Mouse (Mus musculus) frontal cortex, postnatal 25 days (tissue): ENCODE results near the gene Nhej1.

Experiments used
- DNase-seq, 2 experiments: peaks; one replicate each; pipeline ENCODE4 v3.0.0; 2022; ENCODE audit warnings: low spot score in 2 of 2

Nhej1 gene

DNA sequence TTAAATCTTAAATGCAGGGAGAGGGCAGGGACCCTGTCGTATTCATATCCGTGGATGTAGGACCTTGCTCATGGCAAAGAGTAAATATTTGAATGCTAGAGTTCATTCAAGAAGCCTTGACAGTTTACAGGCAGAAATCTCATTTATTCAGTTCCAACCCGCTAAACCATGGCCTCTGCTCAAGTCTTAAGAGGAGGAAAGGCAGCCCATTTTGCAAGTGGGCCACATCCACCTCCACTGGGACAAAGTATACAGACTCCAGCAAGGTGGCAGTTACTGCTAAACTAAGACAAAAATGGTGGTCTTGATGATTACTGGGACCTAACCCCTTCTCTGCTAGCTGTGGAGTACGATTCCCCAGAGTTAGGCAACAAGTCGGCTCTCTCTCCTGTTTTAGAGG is 418 bp upstream of the Nhej1 start:
- no peak for DNase-seq

DNA sequence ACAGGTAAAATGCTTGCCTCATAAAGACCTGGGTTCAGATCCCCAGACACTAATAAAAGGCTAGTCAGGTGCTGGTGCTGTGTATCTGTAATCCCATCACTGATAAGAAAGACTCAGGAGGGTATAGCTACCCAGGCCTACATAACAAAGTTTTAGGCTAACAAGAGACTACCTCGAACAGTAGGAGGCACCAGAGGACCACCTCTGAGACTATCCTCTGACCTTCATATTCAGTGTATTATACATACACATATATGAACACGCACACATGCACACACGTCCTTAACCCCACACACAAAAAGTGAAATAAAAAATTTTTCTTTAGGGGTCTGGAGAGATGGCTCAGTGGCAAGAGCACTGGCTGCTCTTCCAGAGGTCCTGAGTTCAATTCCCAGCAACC is 2.8 kb downstream of the Nhej1 start:
- no peak for DNase-seq

DNA sequence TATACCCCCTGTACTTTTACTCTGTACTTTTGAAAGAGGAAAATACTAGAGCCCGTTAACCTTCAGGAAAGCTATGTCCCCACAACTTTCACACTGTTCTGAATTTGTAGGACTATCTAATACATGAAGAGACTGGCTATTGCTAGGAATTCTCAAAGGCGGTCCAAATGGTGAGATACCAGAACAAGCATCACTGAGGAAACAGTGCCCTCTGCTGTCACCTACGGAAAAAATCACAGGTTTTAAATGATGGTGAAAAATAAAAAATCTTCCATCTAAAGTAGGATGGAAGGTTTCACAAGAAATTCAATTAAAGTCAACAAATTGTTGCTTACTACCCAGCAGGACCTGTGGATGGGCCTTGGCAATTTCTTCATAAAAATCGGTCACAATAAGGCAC is 72.9 kb downstream of the Nhej1 start:
- DNase-seq = no peak

DNA sequence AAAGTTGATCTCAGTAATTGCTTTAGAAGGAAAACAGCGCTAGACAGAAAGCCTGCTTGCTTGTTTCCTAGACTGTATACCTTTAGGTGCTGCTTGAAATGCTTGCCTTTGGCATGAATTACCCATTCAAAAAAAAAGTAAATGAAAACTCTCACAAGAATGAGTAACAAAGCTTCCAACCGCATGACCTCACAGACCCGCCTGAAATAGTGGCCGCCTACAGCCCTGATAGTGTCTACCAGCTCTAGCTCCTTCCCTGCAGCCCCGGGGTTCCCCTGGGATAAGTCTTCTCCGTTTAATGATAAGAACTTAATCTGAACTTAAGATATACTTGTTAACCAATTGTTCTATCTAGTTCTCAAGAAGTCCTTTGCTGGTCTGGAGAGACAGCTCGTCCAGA is 73.6 kb downstream of the Nhej1 start:
- DNase-seq = no peak

DNA sequence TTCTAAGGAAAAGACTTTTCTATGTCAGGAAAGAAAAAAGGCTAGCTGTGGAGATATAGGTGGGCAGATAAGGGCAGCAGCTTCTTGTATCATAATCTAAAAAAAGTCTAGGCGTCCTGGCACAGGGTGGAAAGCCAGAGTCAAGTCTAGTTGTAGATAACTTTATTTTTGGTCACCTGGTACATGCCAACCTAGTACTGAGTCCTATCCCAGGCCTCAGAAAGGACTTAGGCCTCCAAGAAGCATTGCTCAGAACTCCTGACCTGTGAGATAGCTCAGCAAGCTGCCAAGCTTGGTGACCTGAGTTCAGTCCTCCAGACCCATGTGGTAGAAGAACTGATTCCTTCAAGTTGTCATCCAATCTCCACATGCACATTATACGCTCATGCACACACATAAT is 76.4 kb downstream of the Nhej1 start:
- DNase-seq = no peak

DNA sequence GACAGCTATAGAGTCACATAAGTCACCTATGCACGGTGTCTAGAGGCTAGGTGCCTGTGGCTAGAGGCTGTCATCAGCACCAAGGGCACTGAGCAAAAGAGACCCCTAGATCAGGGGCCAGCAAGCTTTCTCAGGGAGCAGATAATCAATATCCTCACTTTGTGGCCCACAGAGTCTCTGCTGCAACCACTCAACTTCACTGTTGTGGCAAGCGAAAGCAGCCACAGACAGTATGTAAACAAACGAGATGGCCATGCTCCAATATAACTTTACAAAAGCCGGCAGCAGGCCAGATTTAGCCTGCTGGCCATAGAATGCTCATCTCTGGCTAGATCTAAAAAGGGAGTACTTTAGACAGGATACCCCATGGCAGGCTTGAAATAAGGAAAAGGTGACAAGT is 77.0 kb downstream of the Nhej1 start:
- DNase-seq = no peak

DNA sequence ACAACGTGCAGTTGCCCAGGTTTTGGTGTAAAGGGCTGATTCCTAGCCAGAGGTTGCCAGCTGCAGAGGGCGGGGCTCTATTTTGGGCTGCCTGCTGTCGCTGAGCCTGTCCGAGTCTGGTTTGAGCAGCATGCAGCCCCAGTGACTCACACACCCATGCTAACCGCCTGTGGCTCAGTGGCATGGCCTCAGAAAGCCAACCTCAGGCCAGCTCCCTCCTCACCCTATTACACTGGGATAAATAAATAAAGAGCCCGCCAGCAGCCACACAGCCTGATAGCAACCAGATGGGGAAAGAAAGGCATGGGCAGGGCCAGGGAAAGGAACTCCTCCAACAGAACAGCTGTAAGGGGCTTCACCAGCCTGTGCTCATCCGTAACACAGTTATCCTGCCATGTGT is 84.6 kb downstream of the Nhej1 start:
- DNase-seq = no peak

DNA sequence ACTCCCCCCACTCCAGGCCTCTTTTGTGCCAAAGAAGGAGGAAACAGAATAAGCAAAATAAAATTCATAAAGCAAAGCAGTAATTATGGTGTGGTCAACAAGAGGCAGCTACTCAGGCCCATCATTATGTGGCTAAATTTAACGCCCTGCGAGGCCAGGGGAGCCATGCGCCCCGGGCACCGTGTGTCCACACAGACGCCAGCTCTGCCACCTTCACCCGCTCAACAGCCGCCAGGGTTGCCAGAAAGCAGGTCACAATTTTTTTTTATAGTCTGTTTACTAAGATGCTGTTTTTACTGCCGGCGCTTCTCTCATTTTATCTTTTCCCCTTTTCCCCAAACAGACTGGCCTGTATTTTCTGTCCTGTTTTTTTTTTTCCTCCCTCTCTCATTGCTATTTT is 93.0 kb downstream of the Nhej1 start:
- no peak for DNase-seq

DNA sequence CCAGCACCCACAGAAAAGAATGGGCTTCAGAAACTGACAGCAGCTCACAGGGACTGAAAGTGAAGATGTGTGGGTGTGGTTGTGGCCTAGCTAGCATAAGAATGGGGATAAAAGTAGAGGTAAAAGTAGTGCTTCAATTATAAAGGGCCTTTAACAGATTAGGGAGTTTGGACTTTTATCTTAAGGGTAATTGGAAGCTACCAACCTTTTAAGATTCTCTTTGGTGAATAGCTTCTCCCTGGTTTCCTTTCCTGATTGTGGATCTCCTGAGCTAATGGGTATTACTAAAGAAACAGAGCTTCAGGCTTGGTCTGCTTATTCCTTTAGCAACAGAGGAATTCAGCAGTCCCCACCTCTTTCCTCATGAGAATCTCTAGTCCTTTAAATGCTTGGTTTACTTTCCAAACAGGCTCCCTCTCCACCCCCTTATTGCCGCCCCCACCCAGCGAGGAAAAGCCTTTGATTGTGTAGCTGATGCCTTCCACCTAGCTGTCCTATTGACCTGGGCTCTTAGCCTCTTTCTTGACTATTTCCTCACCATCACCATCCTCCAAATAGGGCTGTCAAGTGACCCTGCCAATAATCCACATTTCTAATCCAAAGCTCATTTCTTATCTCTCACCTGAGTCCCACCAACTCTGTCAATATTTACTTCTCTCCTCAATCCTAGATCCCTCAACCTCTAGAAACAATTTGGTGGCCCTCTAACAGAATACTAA is 97.8 kb downstream of the Nhej1 start:
- DNase-seq = no peak

DNA sequence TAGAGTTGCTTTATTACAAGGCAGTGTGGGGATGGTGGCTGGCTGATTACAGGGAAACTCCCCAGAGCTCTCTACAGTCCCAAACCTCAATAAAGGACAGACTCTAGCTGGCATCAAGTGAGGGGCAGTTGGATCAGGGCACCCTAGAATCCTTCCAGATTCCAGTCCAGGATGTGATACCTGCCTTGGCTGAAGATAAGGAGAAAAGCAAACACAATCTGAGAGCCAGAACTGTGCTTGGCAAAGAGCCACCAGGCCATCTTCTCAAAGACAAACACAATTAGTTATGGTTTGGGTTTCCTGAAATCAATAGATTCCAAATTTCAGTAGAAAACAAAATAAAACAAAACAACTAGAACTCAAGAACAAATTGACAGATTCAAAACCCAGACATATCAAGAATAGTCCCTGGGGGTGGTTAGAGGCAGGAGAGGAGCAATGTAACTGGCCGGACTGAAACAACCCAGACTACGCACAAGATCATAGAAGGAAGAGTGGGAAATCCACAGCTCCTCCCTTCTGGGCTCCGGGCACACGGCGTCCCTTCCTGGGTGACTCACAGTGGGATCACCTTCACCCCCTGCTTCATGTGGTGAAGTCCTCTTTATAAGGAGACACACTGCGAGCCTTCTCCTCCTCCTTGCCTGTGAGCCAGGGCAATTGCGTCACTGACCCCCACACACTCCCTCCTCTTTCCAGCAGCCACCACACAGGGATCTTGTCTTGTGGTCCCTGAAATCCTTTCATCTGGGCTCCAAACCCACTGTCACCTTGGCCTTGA is 100.4 kb downstream of the Nhej1 start:
- DNase-seq = no peak

DNA sequence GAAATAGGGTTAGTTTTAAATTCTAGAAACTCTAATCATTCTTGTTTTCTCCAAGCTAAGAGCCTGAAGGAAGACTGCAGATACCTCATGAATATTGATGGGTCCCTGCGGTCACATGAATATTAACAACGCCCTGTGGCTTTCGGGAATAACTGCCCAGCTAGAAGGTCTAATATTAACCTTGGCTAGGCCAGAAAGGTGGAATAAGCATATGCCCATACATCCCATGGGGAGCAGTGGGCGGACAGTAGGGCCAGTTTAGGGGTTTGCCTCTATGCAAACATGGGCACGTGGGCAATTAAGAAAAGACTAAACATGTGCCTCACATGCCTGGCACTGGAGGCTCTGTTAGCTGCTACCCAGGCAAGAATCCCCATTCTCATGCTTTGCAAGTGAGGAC is 102.8 kb downstream of the Nhej1 start:
- no peak for DNase-seq

DNA sequence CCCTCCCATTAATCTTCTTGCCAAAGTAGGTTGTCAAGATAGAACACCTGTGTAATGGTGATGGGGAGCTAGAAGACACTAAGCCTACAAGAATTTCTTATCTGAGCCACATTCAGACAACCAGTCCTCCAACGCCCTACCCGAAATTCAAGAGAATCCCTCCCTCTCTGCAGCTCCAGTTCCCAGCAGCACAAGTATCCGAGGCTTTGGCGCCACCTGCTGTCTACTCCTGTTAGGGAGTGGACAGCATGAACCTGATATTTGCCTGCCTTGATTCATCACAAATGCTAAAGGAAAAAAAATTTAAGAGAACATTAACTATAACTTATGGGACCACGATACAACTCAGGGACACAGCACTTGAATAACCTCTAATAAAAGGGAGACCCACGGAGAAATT is 108.2 kb downstream of the Nhej1 start:
- peak; percentile 82 to 83 for DNase-seq

DNA sequence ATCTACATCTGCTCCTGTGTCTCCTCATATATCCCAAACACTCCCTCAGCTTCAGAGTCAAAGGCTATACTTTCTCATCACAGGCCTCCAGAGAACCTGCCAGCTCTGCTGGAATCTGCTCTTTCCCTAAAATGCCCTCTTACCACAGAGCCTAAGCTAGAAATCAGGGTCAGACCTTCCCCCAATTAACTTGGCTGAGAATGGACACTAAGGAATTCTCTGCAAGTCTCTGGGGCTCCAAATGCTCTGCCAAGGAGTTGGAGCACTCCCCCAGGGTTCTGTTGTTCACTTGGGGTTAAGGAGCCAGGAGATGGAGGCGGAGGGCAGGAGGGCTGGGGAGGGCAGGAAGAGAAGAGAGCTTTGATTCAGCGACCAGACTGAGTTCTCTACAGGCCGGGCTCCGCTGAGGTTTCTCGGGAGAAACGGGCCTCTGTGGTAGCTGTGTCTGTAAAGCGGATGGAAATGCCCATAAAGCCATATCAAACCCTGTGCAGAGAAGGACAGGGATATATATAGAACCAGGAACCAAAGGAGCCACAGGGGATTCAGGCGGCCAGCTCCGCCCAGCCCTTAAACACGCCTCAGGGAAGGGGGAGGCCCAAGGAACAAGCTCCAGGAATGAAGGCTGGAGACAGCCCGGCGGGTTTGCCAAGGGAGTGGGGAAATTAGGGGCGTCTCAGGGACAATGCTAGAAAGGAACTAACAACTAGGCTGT is 109.3 kb downstream of the Nhej1 start:
- no peak for DNase-seq

DNA sequence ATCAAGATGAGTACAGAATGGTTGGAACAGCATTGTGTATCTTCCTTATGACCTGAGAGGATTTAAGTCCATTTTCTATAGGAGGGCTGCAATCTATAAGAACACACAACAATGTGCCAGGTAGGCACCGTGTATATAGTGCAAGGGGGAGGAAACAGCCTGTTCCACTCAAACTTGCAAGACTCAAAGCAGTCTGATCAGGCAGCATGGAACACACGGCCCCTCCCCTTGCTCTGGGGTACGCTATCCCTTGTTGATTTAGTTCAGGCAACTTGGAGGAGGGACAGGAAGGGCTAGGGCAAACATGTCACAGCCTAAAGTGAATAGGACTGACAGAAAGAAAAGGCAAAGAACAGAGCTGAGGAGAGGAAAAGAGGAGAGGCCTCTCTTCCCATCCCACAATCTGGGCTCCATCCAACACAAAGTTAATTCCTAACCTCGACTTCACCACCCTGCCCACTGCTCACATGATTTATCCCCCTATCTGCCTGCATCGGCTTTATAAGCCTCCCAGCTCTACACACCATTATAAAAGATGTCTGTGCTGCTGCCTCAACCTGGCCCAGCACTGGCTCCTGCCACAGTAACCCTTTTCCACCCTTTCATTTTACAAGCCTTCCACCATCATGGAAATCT is 110.7 kb downstream of the Nhej1 start:
- DNase-seq = no peak

DNA sequence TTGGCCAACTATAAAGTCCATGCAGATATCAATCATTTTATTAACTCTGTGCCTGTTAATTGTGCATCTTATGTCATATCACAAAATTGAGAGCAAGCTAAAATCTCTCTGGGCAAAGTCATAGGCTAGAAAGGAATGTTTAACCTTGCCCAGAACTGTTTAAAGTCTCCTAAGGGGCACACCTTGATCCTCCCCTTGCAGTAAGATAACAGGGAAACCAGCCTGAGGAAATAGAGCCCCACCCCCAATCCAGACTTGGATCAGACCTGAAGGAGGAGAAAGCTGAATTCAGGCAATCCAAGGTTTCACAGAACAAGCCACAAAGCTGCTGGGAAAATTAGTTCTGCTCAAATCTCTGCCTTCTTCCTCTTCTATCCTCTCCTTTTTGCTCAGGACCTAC is 114.2 kb downstream of the Nhej1 start:
- no peak for DNase-seq

DNA sequence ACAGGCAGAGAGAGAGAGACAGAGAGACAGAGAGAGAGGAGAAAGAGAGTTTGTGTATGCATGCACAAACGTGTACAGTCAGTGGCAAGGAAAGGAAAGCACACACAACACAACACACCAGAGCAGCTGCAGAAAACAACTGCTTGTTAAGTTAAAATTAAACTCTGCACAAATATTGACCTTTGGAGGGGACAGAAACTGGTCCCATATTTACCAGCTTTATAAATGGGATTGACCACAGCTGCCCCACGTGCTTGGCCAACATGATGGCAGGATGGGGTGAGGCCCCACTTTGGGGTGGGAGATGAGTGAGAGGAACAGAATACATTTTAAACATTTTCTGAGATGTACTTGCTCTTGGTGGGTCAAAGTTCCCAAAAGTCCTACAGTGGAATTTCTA is 114.8 kb downstream of the Nhej1 start:
- no peak for DNase-seq

DNA sequence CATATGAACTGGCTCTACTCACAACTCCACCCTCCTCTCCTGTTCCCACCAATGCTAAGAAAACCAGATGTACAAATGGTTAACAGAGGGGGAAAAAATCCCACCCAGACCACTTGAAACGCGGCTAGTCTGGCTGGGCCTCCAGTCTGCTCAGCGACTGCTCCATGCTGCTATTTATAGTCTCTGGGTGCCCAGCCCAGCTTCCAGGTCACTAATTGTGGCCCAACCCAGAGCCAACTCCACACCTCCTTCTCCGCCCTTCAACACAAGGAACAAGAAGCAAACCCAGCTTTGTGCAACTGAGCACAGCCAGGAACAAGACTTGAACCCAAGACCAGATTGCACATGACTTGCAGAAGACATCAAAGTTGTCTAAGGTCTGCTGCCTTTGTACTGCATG is 119.0 kb downstream of the Nhej1 start:
- DNase-seq = no peak

DNA sequence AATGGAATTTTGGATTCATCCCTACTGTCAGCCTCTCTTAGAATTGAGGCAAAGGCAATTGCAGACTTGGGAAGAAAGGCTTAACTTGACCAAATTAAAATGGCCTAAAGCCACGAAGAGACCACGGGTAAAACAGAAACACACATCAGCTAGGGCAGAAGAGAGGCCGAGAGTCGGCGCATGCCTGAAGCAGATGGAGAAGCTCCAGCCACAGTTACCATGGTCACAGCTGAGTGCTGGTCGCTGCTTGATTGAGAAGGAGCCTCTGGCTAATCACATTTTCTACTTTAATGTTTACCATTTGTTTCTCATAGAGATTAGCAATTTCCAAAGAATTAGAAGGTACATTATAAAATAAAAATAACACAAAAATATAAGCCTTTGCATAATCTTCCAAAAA is 123.8 kb downstream of the Nhej1 start:
- DNase-seq = no peak

DNA sequence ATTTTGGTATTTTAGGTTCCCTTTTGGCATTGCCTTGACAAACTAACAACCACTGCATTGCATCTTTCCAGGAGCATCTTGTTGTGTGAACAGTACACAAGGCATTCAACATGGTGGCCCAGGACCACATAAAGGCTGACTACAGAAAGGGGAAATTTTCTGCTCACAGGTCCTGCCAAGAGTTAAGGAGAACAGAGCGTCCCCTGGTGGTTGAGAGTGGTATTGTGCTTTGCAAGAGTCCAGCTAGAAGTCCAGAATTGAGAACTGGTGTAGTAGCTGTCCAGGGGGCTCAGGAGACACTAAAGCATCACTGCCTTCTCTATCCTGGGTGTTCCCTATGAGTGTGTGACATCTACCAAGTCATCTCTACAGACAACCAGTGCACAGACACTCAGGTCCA is 124.5 kb downstream of the Nhej1 start:
- DNase-seq = peak; percentile 10 to 12

DNA sequence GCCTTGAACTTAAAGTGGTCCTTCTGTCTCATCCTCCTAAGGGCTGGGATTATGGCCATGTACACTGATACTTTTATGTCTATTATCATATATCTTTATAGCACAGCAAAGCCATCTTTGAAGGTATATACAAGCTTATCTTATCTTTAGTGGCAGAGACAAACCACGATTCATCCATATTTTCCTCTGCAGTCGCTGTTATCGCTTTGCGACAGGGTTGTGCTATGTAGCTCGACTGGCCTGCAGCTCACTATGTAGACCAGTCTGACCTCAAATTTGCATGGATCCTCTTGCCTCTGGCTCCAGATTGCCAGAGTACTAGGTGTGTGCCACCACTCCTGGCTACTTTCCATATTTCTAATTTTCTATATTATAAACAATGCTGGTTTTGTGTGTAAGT is 125.8 kb downstream of the Nhej1 start:
- DNase-seq = no peak

DNA sequence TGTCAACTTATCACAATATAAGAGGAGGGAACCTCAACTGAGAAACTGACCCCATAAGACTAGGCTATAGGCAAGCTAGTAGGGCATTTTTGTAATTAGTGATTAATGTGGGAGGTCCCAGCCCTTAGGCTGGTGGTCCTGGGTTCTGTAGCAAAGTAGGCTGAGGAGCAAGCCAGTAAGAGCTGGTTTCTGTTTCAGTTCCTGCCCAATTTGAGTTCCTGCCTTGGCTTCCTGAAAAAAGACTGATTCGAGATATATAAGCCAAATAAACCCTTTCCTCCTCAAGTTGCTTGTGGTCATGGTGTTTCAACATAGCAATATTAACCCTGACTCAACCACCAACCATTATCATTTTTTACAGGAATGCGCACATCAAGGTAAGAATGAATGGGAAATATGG is 127.8 kb downstream of the Nhej1 start:
- no peak for DNase-seq

DNA sequence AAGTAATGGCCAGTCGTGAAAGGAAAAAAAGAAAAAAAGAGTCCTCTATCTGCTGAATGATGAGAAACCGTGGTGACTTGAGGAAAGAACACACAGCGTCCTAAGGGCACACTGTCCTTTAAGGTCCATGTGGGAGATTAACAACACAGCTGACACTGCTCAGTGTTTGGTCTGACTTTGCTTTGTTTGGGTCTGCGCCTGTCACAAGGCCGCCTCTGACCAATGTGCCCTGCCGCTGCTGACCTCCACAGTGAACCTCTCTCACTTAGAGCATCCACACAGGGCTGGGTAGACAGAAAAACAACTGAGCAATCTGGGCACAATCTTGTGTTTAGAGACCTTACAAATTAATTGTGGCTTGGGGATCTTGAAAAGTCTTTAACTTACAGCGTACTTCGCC is 148.0 kb downstream of the Nhej1 start:
- no peak for DNase-seq

DNA sequence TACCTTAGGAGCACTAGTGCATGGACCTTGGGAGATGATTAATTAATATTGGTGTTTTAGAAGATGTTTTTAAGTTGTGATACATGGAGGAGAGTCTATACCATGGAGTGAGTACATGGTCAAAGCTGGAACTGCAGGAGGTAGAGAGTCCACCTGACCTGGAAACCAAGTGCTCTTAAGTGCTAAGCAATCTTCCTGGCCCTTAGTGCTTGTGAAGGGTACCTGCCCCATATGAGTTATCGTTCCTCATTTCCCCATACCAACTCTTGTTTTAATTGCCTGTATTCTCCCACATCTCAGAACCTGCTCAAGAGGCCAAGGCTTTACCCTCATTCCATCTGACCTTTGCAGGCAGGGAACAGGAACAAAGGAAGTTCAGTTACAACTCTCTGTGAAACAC is 149.1 kb downstream of the Nhej1 start:
- DNase-seq = no peak
